Mouse (Mus musculus): ENCODE measurements around the gene Apon. TPM values are rescaled to one million over a fixed set of nuclear protein-coding genes. Genes with fewer than 3 reads are reported as not detected.
"Not testable (repeated sequence)": the region's sequence is repeated elsewhere in the genome, so short reads cannot be mapped to it uniquely, and the experiment has no call there.

The Apon gene
- polyA plus RNA-seq, 1 experiment from 2014 or later = 0.11 TPM

- 1% methylated on average over 18 of the region's 18 CpGs for WGBS
- Histone ChIP-seq H3K4me1 (ENCODE audit: control insufficient read depth, insufficient read depth, low read depth, low read length) (peaks cover 13% of the 10 kb centered on the region), H3K27me3 (replicated peaks; ENCODE audit: control insufficient read depth, insufficient read depth, low read length) (no peaks in the 10 kb centered on the region), H3K9me3 (ENCODE audit: control insufficient read depth, low read length) (no peaks in the 10 kb centered on the region), H3K4me3 (ENCODE audit: low read length) (peak overlapping the region; percentile 29), H3K4me2 (ENCODE audit: low read length) (peak overlapping the region; percentile 67), H3K9ac (ENCODE audit: low read depth, low read length) (peak overlapping the region; percentile 18; the same call in 1 of the 2 replicates), H3K36me3 (ENCODE audit: control insufficient read depth, insufficient read depth, low read length) (no peaks in the 10 kb centered on the region), H3K27ac (ENCODE audit: low read depth, low read length) (no peak overlapping the region)
- peak; percentile 31; the same call in 1 of the 2 replicates for ATAC-seq
These were observed 41.0 kb upstream of the Apon start for GRCm38 (mm10) chr10:128212871-128213323.

GRCm38 (mm10) chr10:128214112-128214511 lies 39.8 kb upstream of the Apon start:
- H3K4me2 ChIP-seq (ENCODE audit: low read length); ATAC-seq; H3K4me3 ChIP-seq (ENCODE audit: low read length); H3K36me3 ChIP-seq (ENCODE audit: control insufficient read depth, insufficient read depth, low read length); H3K9me3 ChIP-seq (ENCODE audit: control insufficient read depth, low read length); H3K27me3 ChIP-seq (replicated peaks; ENCODE audit: control insufficient read depth, insufficient read depth, low read length); H3K27ac ChIP-seq (ENCODE audit: low read depth, low read length); H3K9ac ChIP-seq (ENCODE audit: low read depth, low read length): not testable (repeated sequence)
- 93% methylated on average over 4 of the region's 4 CpGs for WGBS
- peaks cover 13% of the 10 kb centered on the region for H3K4me1 ChIP-seq (ENCODE audit: control insufficient read depth, insufficient read depth, low read depth, low read length)

- Histone ChIP-seq H3K9ac (ENCODE audit: low read depth, low read length) (no peak overlapping the region), H3K4me1 (ENCODE audit: control insufficient read depth, insufficient read depth, low read depth, low read length) (peaks cover 13% of the 10 kb centered on the region), H3K27ac (ENCODE audit: low read depth, low read length) (no peak overlapping the region), H3K4me3 (ENCODE audit: low read length) (no peak overlapping the region), H3K36me3 (ENCODE audit: control insufficient read depth, insufficient read depth, low read length) (no peaks in the 10 kb centered on the region), H3K4me2 (ENCODE audit: low read length) (no peak overlapping the region), H3K9me3 (ENCODE audit: control insufficient read depth, low read length) (no peaks in the 10 kb centered on the region), H3K27me3 (replicated peaks; ENCODE audit: control insufficient read depth, insufficient read depth, low read length) (no peaks in the 10 kb centered on the region)
- no peak for ATAC-seq
- 88% methylated on average over 5 of the region's 5 CpGs for WGBS
These were observed 38.9 kb upstream of the Apon start for GRCm38 (mm10) chr10:128214981-128215380.

- Histone ChIP-seq H3K9me3 (ENCODE audit: control insufficient read depth, low read length) (no peaks in the 10 kb centered on the region), H3K27me3 (replicated peaks; ENCODE audit: control insufficient read depth, insufficient read depth, low read length) (no peaks in the 10 kb centered on the region), H3K27ac (ENCODE audit: low read depth, low read length) (no peak overlapping the region), H3K36me3 (ENCODE audit: control insufficient read depth, insufficient read depth, low read length) (no peaks in the 10 kb centered on the region), H3K4me2 (ENCODE audit: low read length) (no peak overlapping the region), H3K4me3 (ENCODE audit: low read length) (no peak overlapping the region), H3K9ac (ENCODE audit: low read depth, low read length) (no peak overlapping the region), H3K4me1 (ENCODE audit: control insufficient read depth, insufficient read depth, low read depth, low read length) (no peaks in the 10 kb centered on the region)
- WGBS = 94% methylated on average over 18 of the region's 18 CpGs
- no peak for ATAC-seq
These were observed 35.3 kb upstream of the Apon start for GRCm38 (mm10) chr10:128218387-128219117.

GRCm38 (mm10) chr10:128221533-128222286 lies 32.2 kb upstream of the Apon start:
- Histone ChIP-seq H3K36me3 (ENCODE audit: control insufficient read depth, insufficient read depth, low read length) (no peaks in the 10 kb centered on the region), H3K4me1 (ENCODE audit: control insufficient read depth, insufficient read depth, low read depth, low read length) (no peaks in the 10 kb centered on the region), H3K9me3 (ENCODE audit: control insufficient read depth, low read length) (no peaks in the 10 kb centered on the region), H3K27me3 (replicated peaks; ENCODE audit: control insufficient read depth, insufficient read depth, low read length) (no peaks in the 10 kb centered on the region), H3K9ac (ENCODE audit: low read depth, low read length) (no peak overlapping the region), H3K4me3 (ENCODE audit: low read length) (no peak overlapping the region), H3K4me2 (ENCODE audit: low read length) (no peak overlapping the region), H3K27ac (ENCODE audit: low read depth, low read length) (no peak overlapping the region)
- no peak for ATAC-seq
- 66% methylated on average over 16 of the region's 16 CpGs for WGBS

GRCm38 (mm10) chr10:128225064-128225463 lies 28.8 kb upstream of the Apon start:
- Histone ChIP-seq H3K9ac (ENCODE audit: low read depth, low read length) (no peak overlapping the region), H3K9me3 (ENCODE audit: control insufficient read depth, low read length) (no peaks in the 10 kb centered on the region), H3K4me2 (ENCODE audit: low read length) (no peak overlapping the region), H3K27ac (ENCODE audit: low read depth, low read length) (no peak overlapping the region), H3K36me3 (ENCODE audit: control insufficient read depth, insufficient read depth, low read length) (no peaks in the 10 kb centered on the region), H3K27me3 (replicated peaks; ENCODE audit: control insufficient read depth, insufficient read depth, low read length) (no peaks in the 10 kb centered on the region), H3K4me1 (ENCODE audit: control insufficient read depth, insufficient read depth, low read depth, low read length) (no peaks in the 10 kb centered on the region), H3K4me3 (ENCODE audit: low read length) (no peak overlapping the region)
- 60% methylated on average over 5 of the region's 5 CpGs for WGBS
- ATAC-seq = no peak

- H3K4me1 ChIP-seq (ENCODE audit: control insufficient read depth, insufficient read depth, low read depth, low read length) = no peaks in the 10 kb centered on the region
- no peak within 1 kb of the TSS for H3K27ac ChIP-seq (ENCODE audit: low read depth, low read length)
- H3K4me3 ChIP-seq (ENCODE audit: low read length) = no peak within 1 kb of the TSS
- no peak within 1 kb of the TSS for H3K4me2 ChIP-seq (ENCODE audit: low read length)
- no peaks in the 10 kb centered on the region for H3K9me3 ChIP-seq (ENCODE audit: control insufficient read depth, low read length)
- ATAC-seq = no peak
- WGBS = 47% methylated on average over 4 of the region's 4 CpGs
- no peak within 1 kb of the TSS for H3K9ac ChIP-seq (ENCODE audit: low read depth, low read length)
- no peaks in the 10 kb centered on the region for H3K27me3 ChIP-seq (replicated peaks; ENCODE audit: control insufficient read depth, insufficient read depth, low read length)
- no peaks in the 10 kb centered on the region for H3K36me3 ChIP-seq (ENCODE audit: control insufficient read depth, insufficient read depth, low read length)
These were observed 28.4 kb upstream of the Apon start, which contains the start of gene Mip for GRCm38 (mm10) chr10:128225538-128225937. Gene Mip, plus strand, starts transcription at chr10:128225838.

- Histone ChIP-seq H3K9me3 (ENCODE audit: control insufficient read depth, low read length) (no peaks in the 10 kb centered on the region), H3K36me3 (ENCODE audit: control insufficient read depth, insufficient read depth, low read length) (no peaks in the 10 kb centered on the region), H3K27ac (ENCODE audit: low read depth, low read length) (no peak overlapping the region), H3K4me3 (ENCODE audit: low read length) (no peak overlapping the region), H3K9ac (ENCODE audit: low read depth, low read length) (no peak overlapping the region), H3K27me3 (replicated peaks; ENCODE audit: control insufficient read depth, insufficient read depth, low read length) (no peaks in the 10 kb centered on the region), H3K4me1 (ENCODE audit: control insufficient read depth, insufficient read depth, low read depth, low read length) (peaks cover 4% of the 10 kb centered on the region), H3K4me2 (ENCODE audit: low read length) (no peak overlapping the region)
- no peak for ATAC-seq
- 81% methylated on average over 9 of the region's 9 CpGs for WGBS
These were observed 26.3 kb upstream of the Apon start for GRCm38 (mm10) chr10:128227592-128227991.

GRCm38 (mm10) chr10:128228009-128228408 lies 25.9 kb upstream of the Apon start:
- ATAC-seq = no peak
- 95% methylated on average over 8 of the region's 8 CpGs for WGBS
- H3K9me3 ChIP-seq (ENCODE audit: control insufficient read depth, low read length) = no peaks in the 10 kb centered on the region

More at GRCm38 (mm10) chr10:128228009-128228408, 25.9 kb upstream of the Apon start:
- no peaks in the 10 kb centered on the region for H3K27me3 ChIP-seq (replicated peaks; ENCODE audit: control insufficient read depth, insufficient read depth, low read length)
- H3K4me3 ChIP-seq (ENCODE audit: low read length) = no peak overlapping the region
- no peak overlapping the region for H3K27ac ChIP-seq (ENCODE audit: low read depth, low read length)
- H3K36me3 ChIP-seq (ENCODE audit: control insufficient read depth, insufficient read depth, low read length) = no peaks in the 10 kb centered on the region
- no peak overlapping the region for H3K9ac ChIP-seq (ENCODE audit: low read depth, low read length)
- H3K4me2 ChIP-seq (ENCODE audit: low read length) = no peak overlapping the region
- peaks cover 7% of the 10 kb centered on the region for H3K4me1 ChIP-seq (ENCODE audit: control insufficient read depth, insufficient read depth, low read depth, low read length)

Measured in hindbrain, embryonic 16.5 days (tissue).